Mouse (Mus musculus): ENCODE results near the gene Dvl3.

Gene Dvl3

GRCm38 (mm10) chr16:20497980-20498676, 18.7 kb upstream of the Dvl3 start:
- no peak for DNase-seq (ENCODE audit: low spot score in 2 of 2)

GRCm38 (mm10) chr16:20498677-20499475, 17.9 kb upstream of the Dvl3 start, which contains the start of gene Eif2b5:
Gene Eif2b5 (plus strand): TSS chr16:20498817.
- peak; percentile 90 to 91 for DNase-seq (ENCODE audit: low spot score in 2 of 2)

GRCm38 (mm10) chr16:20506000-20506399, 10.8 kb upstream of the Dvl3 start:
- DNase-seq (ENCODE audit: low spot score in 2 of 2), result no peak

- DNase-seq (ENCODE audit: low spot score in 2 of 2), result no peak
Measured at GRCm38 (mm10) chr16:20509349-20509748, 7.4 kb upstream of the Dvl3 start.

- no peak for DNase-seq (ENCODE audit: low spot score in 2 of 2)
Measured at GRCm38 (mm10) chr16:20511277-20511847, 5.4 kb upstream of the Dvl3 start.

- no peak for DNase-seq (ENCODE audit: low spot score in 2 of 2)
Measured at GRCm38 (mm10) chr16:20516032-20516431, 750 bp upstream of the Dvl3 start.

- DNase-seq (ENCODE audit: low spot score in 2 of 2), result peak; percentile 43 to 79
Measured at GRCm38 (mm10) chr16:20517216-20517615, 434 bp downstream of the Dvl3 start.

- DNase-seq (ENCODE audit: low spot score in 2 of 2), result no peak
Measured at GRCm38 (mm10) chr16:20517701-20518374, 1.1 kb downstream of the Dvl3 start.

GRCm38 (mm10) chr16:20523886-20524285, 7.1 kb downstream of the Dvl3 start:
- no peak for DNase-seq (ENCODE audit: low spot score in 2 of 2)

GRCm38 (mm10) chr16:20528779-20529178, 12.0 kb downstream of the Dvl3 start:
- DNase-seq (ENCODE audit: low spot score in 2 of 2), result no peak

- DNase-seq (ENCODE audit: low spot score in 2 of 2), result no peak
Measured at GRCm38 (mm10) chr16:20529375-20529774, 12.6 kb downstream of the Dvl3 start.

- no peak for DNase-seq (ENCODE audit: low spot score in 2 of 2)
Measured at GRCm38 (mm10) chr16:20530941-20531340, 14.2 kb downstream of the Dvl3 start.

- DNase-seq (ENCODE audit: low spot score in 2 of 2), result no peak
Measured at GRCm38 (mm10) chr16:20534617-20535295, 18.0 kb downstream of the Dvl3 start.

- peak; percentile 92 to 95 for DNase-seq (ENCODE audit: low spot score in 2 of 2)
Measured at GRCm38 (mm10) chr16:20535296-20536080, 18.7 kb downstream of the Dvl3 start, which contains the start of gene Ap2m1. Gene Ap2m1 (plus strand): TSS chr16:20535478.

GRCm38 (mm10) chr16:20536081-20536665, 19.4 kb downstream of the Dvl3 start:
- no peak for DNase-seq (ENCODE audit: low spot score in 2 of 2)

- no peak for DNase-seq (ENCODE audit: low spot score in 2 of 2)
Measured at GRCm38 (mm10) chr16:20537071-20537471, 20.3 kb downstream of the Dvl3 start.

GRCm38 (mm10) chr16:20537601-20538320, 21.0 kb downstream of the Dvl3 start:
- no peak for DNase-seq (ENCODE audit: low spot score in 2 of 2)

- DNase-seq (ENCODE audit: low spot score in 2 of 2), result no peak
Measured at GRCm38 (mm10) chr16:20539649-20540048, 22.9 kb downstream of the Dvl3 start.

- no peak for DNase-seq (ENCODE audit: low spot score in 2 of 2)
Measured at GRCm38 (mm10) chr16:20540438-20540837, 23.7 kb downstream of the Dvl3 start.

- no peak for DNase-seq (ENCODE audit: low spot score in 2 of 2)
Measured at GRCm38 (mm10) chr16:20545696-20546095, 28.9 kb downstream of the Dvl3 start.
